Mouse (Mus musculus): ENCODE measurements around the gene Glra3. TPM values are rescaled to one million over a fixed set of nuclear protein-coding genes. Genes with fewer than 3 reads are reported as not detected.

Glra3 gene
- polyA plus RNA-seq (2017; shearing (Covaris generic)): not detected

DNA sequence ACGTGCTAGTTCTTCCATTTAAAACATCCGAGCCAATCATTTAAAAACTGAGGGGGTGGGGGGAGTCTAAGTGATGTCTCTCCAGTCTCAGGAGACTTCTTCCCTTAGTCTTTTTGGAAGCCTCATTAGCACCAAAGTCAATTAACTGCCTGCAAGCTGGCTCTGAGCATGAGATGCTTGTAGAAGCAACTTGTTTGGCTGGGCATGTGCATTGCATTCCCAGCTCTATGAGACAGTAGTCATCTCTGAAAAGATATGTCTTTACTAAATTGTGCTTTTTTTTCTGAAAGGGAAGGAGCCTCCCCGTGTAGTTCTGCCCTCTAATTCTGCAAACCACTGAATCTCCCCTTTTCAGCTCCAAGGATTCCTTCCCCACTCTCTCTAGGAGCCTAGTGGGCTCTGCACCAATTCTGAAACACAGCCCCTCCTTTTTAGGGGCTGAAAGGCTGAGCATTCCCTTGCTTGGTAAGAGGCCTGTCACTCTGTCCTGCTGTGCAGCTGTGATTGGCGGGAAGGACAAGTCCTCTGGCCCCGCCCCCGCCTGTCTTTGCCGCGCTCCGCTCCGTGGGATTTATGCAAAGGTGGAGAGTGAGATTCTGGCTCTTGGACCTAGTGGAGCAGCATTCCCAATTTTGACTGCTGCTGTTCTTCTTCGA lies at the start of gene Glra3:
Glra3 (plus strand) TSS at position 591 of the 656 bp plus-strand sequence.
- no peak for ATAC-seq

- ATAC-seq: no peak
Observed at GRCm38 (mm10) chr8:55906848-55907247, 33.4 kb upstream of the Glra3 start, which contains the start of gene Adam29. Gene Adam29, minus strand, starts transcription at chr8:55906948.

DNA sequence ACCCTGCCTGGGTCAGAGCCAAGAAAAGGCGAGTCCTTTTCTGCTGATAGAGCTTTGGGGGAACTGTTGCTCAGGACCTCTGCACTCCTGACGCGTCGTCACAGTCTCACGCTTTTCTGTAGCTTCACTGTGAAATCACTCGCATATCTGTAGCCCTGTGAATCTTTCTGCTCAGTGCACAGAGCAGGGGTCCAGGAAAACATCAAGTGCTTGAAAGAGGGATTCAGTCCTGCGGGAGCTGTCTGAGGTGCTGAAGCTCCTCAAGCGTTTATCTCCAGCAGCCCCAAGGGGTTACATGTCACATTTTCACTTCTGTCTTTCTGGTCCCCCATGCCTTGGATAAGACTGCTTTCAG lies 243 bp downstream of the Glra3 start:
- ATAC-seq: no peak

GRCm38 (mm10) chr8:55964759-55965320 lies 24.6 kb downstream of the Glra3 start:
- no peak for ATAC-seq

- ATAC-seq: no peak
Observed at GRCm38 (mm10) chr8:55997859-55998258, 57.6 kb downstream of the Glra3 start.

- no peak for ATAC-seq
Observed at GRCm38 (mm10) chr8:56054324-56054723, 114.1 kb downstream of the Glra3 start.

DNA sequence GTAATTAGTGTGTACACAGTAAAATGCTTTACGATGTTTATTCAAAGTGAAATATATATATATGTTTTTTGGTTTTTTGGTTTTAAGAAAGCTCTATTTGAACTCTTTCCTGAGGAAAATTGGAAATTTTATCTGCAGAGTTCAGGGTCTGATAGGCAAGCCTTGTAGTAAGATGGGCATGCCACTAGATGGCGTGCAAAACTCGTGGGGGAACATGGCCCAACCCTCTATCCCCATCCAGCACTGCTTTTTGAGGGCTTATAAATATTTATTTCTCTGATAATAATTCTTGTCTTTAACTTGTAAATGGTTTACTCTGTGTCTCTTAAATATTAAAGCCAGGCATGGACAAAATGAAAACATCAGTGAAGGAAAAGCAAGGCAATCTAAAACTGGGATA lies 122.8 kb downstream of the Glra3 start:
- ATAC-seq: no peak

GRCm38 (mm10) chr8:56070486-56071254 lies 130.4 kb downstream of the Glra3 start:
- no peak for ATAC-seq

DNA sequence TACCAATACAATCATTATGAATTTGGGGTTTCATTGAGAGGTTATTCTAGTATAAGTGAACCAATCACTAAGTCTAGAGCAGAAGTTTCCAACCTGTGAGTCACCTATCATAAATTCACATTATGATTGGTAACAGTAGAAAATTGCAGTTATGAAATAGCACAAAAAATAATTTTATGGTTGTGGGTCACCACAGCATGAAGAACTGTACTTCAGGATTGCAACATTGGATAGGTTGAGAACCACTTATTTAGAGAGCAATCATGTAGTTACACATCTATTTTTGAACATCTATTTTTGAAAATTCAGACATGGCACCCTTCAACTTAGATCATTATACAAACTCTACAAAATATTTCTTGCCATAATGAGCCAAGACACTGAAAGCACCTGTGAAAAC lies 143.4 kb downstream of the Glra3 start:
- no peak for ATAC-seq

DNA sequence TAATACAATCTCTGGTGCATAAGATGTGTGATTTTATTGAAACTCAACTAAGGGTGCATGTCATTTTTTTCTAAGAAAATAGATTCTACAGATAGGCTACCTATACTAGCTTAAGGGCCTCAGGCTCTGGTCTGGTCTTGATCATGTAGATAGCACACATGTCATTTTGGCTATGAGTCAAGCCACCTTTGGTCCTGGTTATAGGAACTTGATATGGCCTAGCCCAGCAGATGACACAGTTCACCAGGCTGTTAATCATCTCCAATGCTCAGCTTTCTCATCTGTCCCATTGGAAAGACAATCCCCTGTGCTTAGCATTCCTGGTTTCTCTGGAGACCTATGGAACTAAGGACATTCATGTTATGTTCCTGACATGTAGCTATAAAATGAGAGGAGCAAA lies 154.1 kb downstream of the Glra3 start:
- ATAC-seq: no peak

- ATAC-seq: no peak
Observed at GRCm38 (mm10) chr8:56110296-56110695, 170.0 kb downstream of the Glra3 start.

- ATAC-seq: no peak
Observed at GRCm38 (mm10) chr8:56129357-56129756, 189.1 kb downstream of the Glra3 start.

DNA sequence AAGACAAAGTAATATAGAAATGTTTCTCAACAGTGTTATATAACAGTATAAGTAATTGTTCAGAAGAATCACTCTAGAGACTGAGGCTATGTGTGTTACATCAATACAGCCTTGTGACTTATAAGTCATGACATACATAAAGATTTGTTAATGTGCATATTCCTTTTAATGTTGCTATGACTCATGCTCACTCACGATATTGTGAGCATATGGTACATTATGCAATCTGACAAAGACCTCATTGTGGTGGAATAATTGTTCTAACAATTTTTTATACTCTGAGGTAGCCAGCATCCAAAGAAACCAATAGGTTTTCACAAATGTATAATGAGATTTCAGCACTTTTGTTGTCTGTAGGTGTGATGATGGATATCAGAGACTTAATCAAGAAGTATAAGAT lies 210.4 kb downstream of the Glra3 start:
- no peak for ATAC-seq

GRCm38 (mm10) chr8:56151574-56151973 lies 211.3 kb downstream of the Glra3 start:
- ATAC-seq: no peak

GRCm38 (mm10) chr8:56158966-56159365 lies 218.7 kb downstream of the Glra3 start:
- no peak for ATAC-seq

Other genes starting within 250 kb of the Glra3 start
- gene Adam29, start 33.5 kb upstream of the Glra3 start, polyA plus RNA-seq (2017; shearing (Covaris generic)): not detected